Mouse (Mus musculus) testis, postnatal 10 days (tissue): ENCODE data around the gene Tnfrsf13c.

ENCODE experiments used
- DNase-seq: peaks from one replicate; pipeline ENCODE4 v3.0.0; 2021; ENCODE audit warnings: low spot score

Tnfrsf13c gene

DNA sequence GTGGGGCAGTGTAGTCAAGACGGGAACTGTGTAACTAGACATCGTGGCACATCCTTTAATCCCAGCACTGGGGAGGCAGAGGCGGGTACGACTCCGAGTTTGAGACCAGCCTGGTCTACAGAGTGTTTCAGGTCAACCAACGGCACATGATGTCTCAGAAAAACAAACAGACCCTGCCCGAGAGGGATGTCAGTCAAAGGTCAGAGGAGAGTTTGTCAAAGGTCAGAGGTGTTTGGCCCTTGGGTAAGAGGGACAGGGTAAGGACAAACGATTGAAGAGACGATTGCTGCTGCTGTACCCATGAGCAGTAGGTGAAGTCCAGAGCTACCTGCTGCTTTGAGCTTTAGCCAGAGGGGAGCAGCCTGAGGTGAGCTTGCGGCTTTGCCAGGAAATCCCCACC lies 40.6 kb downstream of the Tnfrsf13c start:
- DNase-seq = no peak

DNA sequence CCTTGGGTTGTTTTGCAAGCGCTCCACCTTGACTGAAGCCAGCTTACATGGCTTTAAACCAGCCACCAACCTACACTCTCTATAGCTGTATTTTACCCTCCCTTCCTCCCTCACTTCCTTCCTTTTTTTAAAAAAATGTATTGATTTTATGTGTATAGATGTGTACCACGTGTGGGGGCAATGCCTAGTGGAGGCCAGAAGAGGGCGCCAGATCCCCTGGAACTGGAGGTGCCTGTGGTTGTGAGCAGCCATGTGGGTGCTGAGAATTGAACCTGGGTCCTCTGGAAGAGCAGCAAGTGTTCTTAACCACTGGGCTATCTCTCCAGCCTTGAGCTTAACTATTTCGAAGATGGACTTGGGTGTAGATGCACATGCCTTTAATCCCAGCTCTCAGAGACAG lies 41.9 kb downstream of the Tnfrsf13c start:
- no peak for DNase-seq

- DNase-seq = no peak
Measured at GRCm38 (mm10) chr15:82181131-82181530, 43.0 kb downstream of the Tnfrsf13c start.

GRCm38 (mm10) chr15:82177743-82178290 lies 46.4 kb downstream of the Tnfrsf13c start:
- DNase-seq = no peak

GRCm38 (mm10) chr15:82175091-82175490 lies 49.1 kb downstream of the Tnfrsf13c start:
- no peak for DNase-seq

DNA sequence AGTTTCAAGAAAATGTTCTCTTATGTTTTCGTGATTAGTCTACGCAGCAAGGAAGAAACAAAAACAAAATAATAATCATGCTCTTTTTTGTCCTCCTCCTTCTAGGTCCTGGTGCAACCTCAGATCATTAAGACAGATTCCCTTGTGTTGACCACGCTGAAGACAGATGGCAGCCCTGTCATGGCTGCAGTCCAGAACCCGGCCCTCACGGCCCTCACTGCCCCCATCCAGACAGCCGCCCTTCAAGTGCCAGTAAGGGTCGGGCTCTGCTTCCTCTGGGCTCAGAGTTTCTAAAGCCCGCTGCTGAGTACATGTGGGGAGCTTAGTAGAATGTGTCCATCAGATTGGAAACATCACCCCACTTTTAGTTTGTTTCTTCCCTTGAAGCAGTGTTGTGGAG lies 51.5 kb downstream of the Tnfrsf13c start:
- DNase-seq = no peak
